Mouse (Mus musculus): ENCODE data around the gene Pik3ip1.

DNA sequence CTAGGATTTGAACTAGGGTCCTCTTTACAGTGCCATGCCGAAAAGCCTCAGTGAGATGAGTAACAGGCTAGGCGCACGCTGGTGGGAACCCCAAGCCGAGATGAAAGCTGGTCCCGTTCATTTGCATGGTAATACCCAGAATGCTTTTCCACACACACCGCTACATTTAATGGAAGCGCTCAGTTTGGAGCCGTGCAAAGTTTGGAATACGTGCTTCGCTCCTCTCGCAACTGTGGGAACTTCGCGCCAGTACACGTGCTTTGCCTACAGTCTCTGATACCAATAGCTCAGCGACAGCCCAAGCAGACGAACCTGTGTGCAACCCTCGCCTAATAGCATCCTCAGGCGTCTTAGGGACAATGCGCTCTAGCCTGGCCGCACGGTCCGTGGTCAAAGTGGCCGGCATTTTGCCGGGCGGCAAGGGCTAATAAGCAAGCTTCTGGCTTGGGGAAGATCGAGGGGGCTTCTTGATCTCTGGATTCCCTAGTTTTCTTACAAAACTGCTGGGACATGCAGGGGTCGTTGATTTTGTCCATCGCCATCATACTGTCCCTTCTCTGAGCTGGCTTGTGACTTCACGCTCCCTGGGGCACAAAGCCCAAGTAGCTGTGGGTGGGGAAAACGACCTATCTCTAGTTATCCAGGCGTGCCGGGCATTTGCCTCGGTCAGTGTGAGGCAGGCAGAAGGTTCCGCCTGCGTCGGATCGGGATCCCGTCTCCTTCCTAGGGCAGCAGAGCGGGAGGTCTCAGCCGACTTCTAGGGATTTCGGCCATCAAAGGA lies 41.5 kb upstream of the Pik3ip1 start, which contains the start of gene Patz1:
- TF ChIP-seq CTCF (IDR thresholded peaks at IDR 0.05; ENCODE audit: low read depth) (no peak), EP300 (IDR thresholded peaks at IDR 0.05; ENCODE audit: low read depth) (no peak)
